Mouse (Mus musculus) neural tube, embryonic 14.5 days (tissue): Measurements from ENCODE around the gene Clcf1. TPM values are rescaled to one million over a fixed set of nuclear protein-coding genes. Genes with fewer than 3 reads are reported as not detected.
A peak's percentile ranks its signal among the peaks of the same experiment; 100 is the strongest.

Source experiments
- ATAC-seq: fragments of 200-750 bp; cut with Nextera tagmentation; 2 replicates; pipeline ENCODE4 v1.8.0; 2017; ENCODE audit warnings: low read depth, mild to moderate bottlenecking, moderate TSS enrichment, moderate library complexity
- H3K27ac ChIP-seq: fragments of 300-500 bp; sonication (generic); 2 replicates; pipeline ENCODE4 v1.5.1; 2014; ENCODE audit warnings: low read depth, mild to moderate bottlenecking, control low read depth, low read length, moderate library complexity, mixed read lengths
- H3K27me3 ChIP-seq: fragments of 300-500 bp; sonication (generic); 2 replicates; pipeline ENCODE4 v1.6.1; 2014; ENCODE audit warnings: low read length; ENCODE audit not compliant: control insufficient read depth, insufficient read depth
- H3K36me3 ChIP-seq: fragments of 300-500 bp; sonication (generic); 2 replicates; pipeline ENCODE4 v1.6.1; 2014; ENCODE audit warnings: low read length, mixed read lengths; ENCODE audit not compliant: control insufficient read depth, insufficient read depth
- H3K4me1 ChIP-seq: fragments of 300-500 bp; sonication (generic); 2 replicates; pipeline ENCODE4 v1.6.1; 2014; ENCODE audit warnings: low read length; ENCODE audit not compliant: control insufficient read depth, insufficient read depth
- H3K4me2 ChIP-seq: fragments of 300-500 bp; sonication (generic); 2 replicates; pipeline ENCODE4 v1.6.1; 2014; ENCODE audit warnings: mild to moderate bottlenecking, low read depth, low read length, control low read depth
- H3K4me3 ChIP-seq: fragments of 300-500 bp; sonication (generic); 2 replicates; pipeline ENCODE4 v1.5.1; 2014; ENCODE audit warnings: low read depth, low read length, control low read depth, mixed read lengths
- H3K9ac ChIP-seq: fragments of 300-500 bp; sonication (generic); replicated peaks from 2 replicates; pipeline ENCODE4 v1.6.1; 2014; ENCODE audit warnings: low read depth, mild to moderate bottlenecking, control low read depth, low read length, mixed read lengths
- H3K9me3 ChIP-seq: fragments of 300-500 bp; sonication (generic); 2 replicates; pipeline ENCODE4 v1.6.1; 2016; ENCODE audit warnings: low read length; ENCODE audit not compliant: control insufficient read depth
- WGBS: fragments of 180-500 bp; shearing (Covaris S2); extraction: QIAGEN DNeasy Blood & Tissue Kit; methylation state at CpG from one replicate; pipeline ENCODE4 v1.1.7; 2014; 5-methylcytosine and 5-hydroxymethylcytosine counted together
- microRNA-seq: library from miRNA; unstranded; fragments of <30 nt; microRNA quantifications from one replicate; pipeline ENCODE4, GENCODE M21; 2016
- polyA plus RNA-seq: library from polyadenylated mRNA; unstranded; fragments of >200 nt; fragmentation: Nextera tagmentation; extraction: Ambion mirVana; gene quantifications from 2 replicates; pipeline ENCODE4 v1.2.1, GENCODE M21; 2014

Gene Clcf1
- polyA plus RNA-seq, 1 experiment from 2014 or later, result 0.78 TPM

DNA sequence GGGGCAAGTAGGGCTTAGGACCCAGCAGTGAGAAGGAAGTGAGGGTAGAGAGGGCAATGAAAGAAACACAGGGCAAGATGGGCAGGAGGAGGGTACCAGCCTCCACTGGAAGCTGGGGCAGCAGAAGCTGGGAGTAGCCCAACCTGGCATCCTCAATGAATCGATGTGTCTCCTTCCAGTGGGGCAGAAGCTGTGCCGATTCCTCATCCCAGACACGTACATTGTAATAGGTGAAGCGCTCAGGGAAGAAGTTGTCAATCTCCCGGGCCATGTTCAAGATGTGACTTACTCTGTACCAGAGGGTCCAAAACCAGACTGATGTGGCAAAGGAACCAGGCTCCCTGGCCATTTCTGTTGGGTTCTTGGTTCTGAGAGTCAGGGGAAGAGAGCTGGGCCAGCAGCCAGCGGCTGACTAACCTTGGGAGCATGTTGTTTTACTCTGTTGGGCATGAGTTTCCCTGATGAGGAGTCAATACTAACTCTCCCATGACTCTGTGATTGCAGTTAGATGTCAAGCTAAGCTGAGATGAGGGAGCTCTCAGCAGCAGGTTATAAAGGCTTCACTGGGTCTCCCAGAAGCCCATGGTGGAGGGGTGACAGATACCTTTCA is 50.2 kb downstream of the Clcf1 start:
- no peak overlapping the region for H3K27ac ChIP-seq
- H3K27me3 ChIP-seq, result no peaks in the 10 kb centered on the region
- H3K9me3 ChIP-seq, result no peaks in the 10 kb centered on the region
- peaks cover 3% of the 10 kb centered on the region; the same call in 1 of the 2 replicates for H3K4me1 ChIP-seq
- no peak overlapping the region for H3K9ac ChIP-seq
- H3K4me3 ChIP-seq, result no peak overlapping the region
- ATAC-seq, result no peak
- H3K36me3 ChIP-seq, result no peaks in the 10 kb centered on the region
- no peak overlapping the region for H3K4me2 ChIP-seq
- 91% methylated on average over 6 of the region's 6 CpGs for WGBS

DNA sequence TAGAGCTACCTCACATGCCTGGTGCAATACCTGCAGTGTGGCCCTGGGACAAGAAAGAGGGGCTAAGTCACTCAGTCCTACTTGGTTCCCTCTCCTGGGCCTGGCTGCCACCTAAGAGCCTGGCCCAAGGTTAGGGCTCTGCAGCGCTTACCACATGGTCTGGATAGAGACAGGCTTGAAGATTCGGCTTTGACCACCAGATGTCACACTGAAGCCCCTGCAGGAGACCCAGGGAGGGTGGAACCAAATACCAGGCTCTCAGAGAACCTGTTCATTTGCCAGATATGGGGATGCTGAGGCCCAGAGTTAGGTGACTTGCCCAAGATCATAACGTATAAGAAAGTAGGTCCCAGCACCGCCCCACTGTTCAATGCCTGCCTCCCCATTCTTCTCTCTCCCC is 51.9 kb downstream of the Clcf1 start:
- H3K27me3 ChIP-seq, result peaks cover 4% of the 10 kb centered on the region; the same call in 1 of the 2 replicates
- peaks cover 3% of the 10 kb centered on the region; the same call in 1 of the 2 replicates for H3K4me1 ChIP-seq
- H3K4me3 ChIP-seq, result no peak overlapping the region
- H3K9ac ChIP-seq, result no peak overlapping the region
- no peak for ATAC-seq
- H3K9me3 ChIP-seq, result no peaks in the 10 kb centered on the region
- H3K36me3 ChIP-seq, result peaks cover 4% of the 10 kb centered on the region; the same call in 1 of the 2 replicates
- no peak overlapping the region for H3K27ac ChIP-seq
- WGBS, result 59% methylated on average over 4 of the region's 4 CpGs
- no peak overlapping the region for H3K4me2 ChIP-seq

DNA sequence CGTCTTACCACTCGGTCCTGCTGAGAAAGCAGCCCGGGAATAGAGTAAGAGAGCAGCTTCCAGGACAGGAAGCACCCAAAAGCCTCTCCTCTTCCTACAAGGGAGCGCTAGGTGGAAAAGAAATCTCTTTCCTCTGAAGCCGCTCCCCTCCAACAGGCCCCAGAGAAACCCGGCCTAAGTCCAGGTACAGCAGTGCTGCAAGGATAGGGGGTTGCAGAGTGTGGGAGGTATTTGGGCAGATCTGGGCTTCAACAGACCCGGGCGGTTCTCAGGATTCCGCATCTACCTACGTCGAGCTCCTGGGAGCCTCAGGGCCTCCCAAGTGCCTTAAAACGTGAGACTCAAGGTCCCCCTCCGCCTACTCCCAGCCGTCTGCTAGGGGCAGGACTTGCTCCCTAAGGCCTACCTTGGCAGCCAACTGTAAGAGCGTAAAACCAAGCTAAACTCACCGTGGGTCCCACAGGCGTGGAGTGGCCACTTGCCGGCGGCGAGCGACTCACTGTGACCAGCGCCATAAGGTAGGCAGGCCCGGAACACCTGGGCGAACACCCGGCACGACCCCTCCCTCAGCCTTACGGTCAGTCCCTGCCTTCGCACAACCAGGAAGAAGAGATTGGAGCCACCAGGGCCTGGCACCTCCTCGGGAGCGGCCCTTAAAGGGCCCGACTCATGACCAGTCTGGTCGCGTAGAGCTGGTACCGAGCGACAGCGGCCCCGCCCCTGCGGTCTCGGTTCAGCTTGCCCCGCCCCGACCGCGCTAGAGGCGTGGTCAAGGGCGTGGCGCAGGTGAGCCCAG is 54.7 kb downstream of the Clcf1 start, which contains the start of gene Ssh3:
Gene Ssh3, minus strand, starts transcription at position 615 of the 796 bp plus-strand sequence.
- Histone ChIP-seq H3K4me2 (peak within 1 kb of the TSS; percentile 47), H3K36me3 (peaks cover 15% of the 10 kb centered on the region; the same call in 1 of the 2 replicates), H3K9me3 (no peaks in the 10 kb centered on the region), H3K4me1 (peaks cover 3% of the 10 kb centered on the region; the same call in 1 of the 2 replicates), H3K27me3 (peaks cover 4% of the 10 kb centered on the region; the same call in 1 of the 2 replicates), H3K27ac (no peak within 1 kb of the TSS), H3K4me3 (peak within 1 kb of the TSS; percentile 29), H3K9ac (peak within 1 kb of the TSS; percentile 37; the same call in 1 of the 2 replicates)
- WGBS, result 5% methylated on average over 46 of the region's 46 CpGs
- 0 out of 2 replicates have a peak, but pooled peaks have one; percentile 41 for ATAC-seq

DNA sequence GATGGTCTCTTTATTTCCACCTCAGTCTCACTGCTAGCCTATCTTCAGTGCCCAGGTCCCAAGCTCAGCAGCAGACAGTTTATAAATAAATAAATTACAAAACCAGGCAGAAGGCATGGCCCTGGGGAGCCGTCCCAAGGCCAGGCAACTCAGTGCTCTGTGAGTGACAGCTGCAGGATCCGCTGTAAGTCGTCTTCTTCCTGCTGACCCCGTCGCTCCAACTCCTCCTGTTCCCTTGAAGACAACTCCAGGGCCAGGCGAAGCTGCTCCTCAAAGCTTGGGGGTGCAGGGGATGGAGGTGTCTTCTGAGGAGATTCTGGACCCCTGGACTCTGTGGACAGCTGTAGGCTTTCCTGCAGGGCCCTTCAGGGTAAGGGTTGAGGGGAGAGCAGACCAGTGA is 56.1 kb downstream of the Clcf1 start:
- H3K27ac ChIP-seq, result no peak overlapping the region
- no peak overlapping the region for H3K4me2 ChIP-seq
- H3K4me1 ChIP-seq, result peaks cover 3% of the 10 kb centered on the region; the same call in 1 of the 2 replicates
- peaks cover 15% of the 10 kb centered on the region; the same call in 1 of the 2 replicates for H3K36me3 ChIP-seq
- WGBS, result 69% methylated on average over 6 of the region's 6 CpGs
- H3K27me3 ChIP-seq, result peaks cover 4% of the 10 kb centered on the region; the same call in 1 of the 2 replicates
- no peak for ATAC-seq
- H3K4me3 ChIP-seq, result no peak overlapping the region
- no peaks in the 10 kb centered on the region for H3K9me3 ChIP-seq
- no peak overlapping the region for H3K9ac ChIP-seq

DNA sequence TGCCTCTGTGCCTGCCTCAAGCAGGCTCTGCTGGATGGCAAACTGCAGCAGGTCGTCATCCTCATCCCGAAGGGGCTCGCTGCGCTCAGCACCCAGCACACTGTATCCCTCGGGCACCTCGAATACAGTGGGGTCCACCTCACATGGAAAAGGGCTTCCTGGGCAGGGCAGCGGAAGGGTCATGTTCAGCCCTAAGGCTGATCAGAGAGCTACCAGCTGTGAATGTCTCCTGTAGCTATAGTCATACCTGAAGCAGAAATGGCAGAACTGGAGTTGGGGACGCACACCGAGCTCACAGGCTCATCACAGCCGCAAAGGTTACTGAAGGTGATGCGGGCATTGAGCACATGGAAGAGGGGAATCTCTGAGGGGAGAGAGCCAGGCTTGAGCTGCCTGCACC is 56.9 kb downstream of the Clcf1 start:
- no peak overlapping the region for H3K9ac ChIP-seq
- H3K9me3 ChIP-seq, result no peaks in the 10 kb centered on the region
- H3K36me3 ChIP-seq, result peaks cover 15% of the 10 kb centered on the region; the same call in 1 of the 2 replicates
- no peak for ATAC-seq
- H3K27ac ChIP-seq, result no peak overlapping the region
- peaks cover 4% of the 10 kb centered on the region; the same call in 1 of the 2 replicates for H3K27me3 ChIP-seq
- peaks cover 3% of the 10 kb centered on the region; the same call in 1 of the 2 replicates for H3K4me1 ChIP-seq
- WGBS, result 94% methylated on average over 11 of the region's 11 CpGs
- H3K4me2 ChIP-seq, result no peak overlapping the region
- no peak overlapping the region for H3K4me3 ChIP-seq

Small RNAs within 50 kb of the gene (microRNA-seq; reads per million reads assigned to microRNA genes)
- gene Gm26115 (not detected), gene Mir6985 (not detected)

Other genes with a start within 250 kb of the Clcf1 start
- 0.15 and 0.40 TPM in 2 replicates for gene Aldh3b2, start 241.9 kb upstream of the Clcf1 start, polyA plus RNA-seq
- gene Acy3, start 227.7 kb upstream of the Clcf1 start, polyA plus RNA-seq, result 1.6 and 3.0 TPM in 2 replicates
- gene Tbx10, start 221.5 kb upstream of the Clcf1 start, polyA plus RNA-seq, result not detected in 2 replicates
- gene Nudt8, start 213.7 kb upstream of the Clcf1 start, polyA plus RNA-seq, result 29.4 and 33.7 TPM in 2 replicates
- 3.8 and 4.9 TPM in 2 replicates for gene Gm49405, start 213.6 kb upstream of the Clcf1 start, polyA plus RNA-seq
- gene Doc2g, start 210.9 kb upstream of the Clcf1 start, polyA plus RNA-seq, result 6.2 and 6.5 TPM in 2 replicates
- gene Ndufv1, start 201.4 kb upstream of the Clcf1 start, polyA plus RNA-seq, result 241 and 262 TPM in 2 replicates
- 437 and 484 TPM in 2 replicates for gene Gstp1, start 176.3 kb upstream of the Clcf1 start, polyA plus RNA-seq
- 2.4 TPM in 1 of 2 replicates, not detected in the other for gene Gstp2, start 168.2 kb upstream of the Clcf1 start, polyA plus RNA-seq
- not detected in 2 replicates for gene Gstp3, start 154.7 kb upstream of the Clcf1 start, polyA plus RNA-seq
- not detected in 2 replicates for gene Cabp2, start 132.7 kb upstream of the Clcf1 start, polyA plus RNA-seq
- 78.3 and 81.1 TPM in 2 replicates for gene Cdk2ap2, start 117.1 kb upstream of the Clcf1 start, polyA plus RNA-seq
- gene Pitpnm1, start 114.2 kb upstream of the Clcf1 start, polyA plus RNA-seq, result 65.1 and 76.5 TPM in 2 replicates
- gene Aip, start 88.4 kb upstream of the Clcf1 start, polyA plus RNA-seq, result 98.8 and 110 TPM in 2 replicates
- gene Gpr152, start 74.5 kb upstream of the Clcf1 start, polyA plus RNA-seq, result not detected in 2 replicates
- 0.13 and 0.31 TPM in 2 replicates for gene Cabp4, start 70.2 kb upstream of the Clcf1 start, polyA plus RNA-seq
- gene Coro1b, start 65.6 kb upstream of the Clcf1 start, polyA plus RNA-seq, result 86.9 and 105 TPM in 2 replicates
- gene Ptprcap, start 60.6 kb upstream of the Clcf1 start, polyA plus RNA-seq, result 0.51 and 1.0 TPM in 2 replicates
- gene Rps6kb2, start 50.9 kb upstream of the Clcf1 start, polyA plus RNA-seq, result 40.9 and 45.1 TPM in 2 replicates
- gene Carns1, start 38.8 kb upstream of the Clcf1 start, polyA plus RNA-seq, result 3.0 and 6.1 TPM in 2 replicates
- gene Tbc1d10c, start 23.0 kb upstream of the Clcf1 start, polyA plus RNA-seq, result 0.79 and 1.1 TPM in 2 replicates
- 574 and 606 TPM in 2 replicates for gene Ppp1ca, start 22.2 kb upstream of the Clcf1 start, polyA plus RNA-seq
- gene Rad9a, start 12.6 kb upstream of the Clcf1 start, polyA plus RNA-seq, result 23.0 and 23.7 TPM in 2 replicates
- not detected in 2 replicates for gene AC109138.7, start 119 bp downstream of the Clcf1 start, polyA plus RNA-seq
- 21.1 and 22.6 TPM in 2 replicates for gene Pold4, start 17.7 kb downstream of the Clcf1 start, polyA plus RNA-seq
- 12.2 and 14.0 TPM in 2 replicates for gene Ssh3, start 54.9 kb downstream of the Clcf1 start, polyA plus RNA-seq
- 50.7 and 62.9 TPM in 2 replicates for gene Ankrd13d, start 68.9 kb downstream of the Clcf1 start, polyA plus RNA-seq
- gene Grk2, start 92.0 kb downstream of the Clcf1 start, polyA plus RNA-seq, result 33.0 and 34.3 TPM in 2 replicates
- 39.1 and 46.3 TPM in 2 replicates for gene Kdm2a, start 184.0 kb downstream of the Clcf1 start, polyA plus RNA-seq
- gene Rhod, start 225.2 kb downstream of the Clcf1 start, polyA plus RNA-seq, result 2.6 and 6.1 TPM in 2 replicates